Mouse (Mus musculus) adrenal gland, postnatal 36 days (tissue): ENCODE data around the gene Alad. TPM values are rescaled to one million over a fixed set of nuclear protein-coding genes. Genes with fewer than 3 reads are reported as not detected.
A peak's percentile ranks its signal among the peaks of the same experiment; 100 is the strongest.

ENCODE experiments used
- DNase-seq, 2 experiments: peaks; one replicate each; pipeline ENCODE4 v3.0.0; 2021; ENCODE audit warnings: mixed read lengths in 1 of 2
- long read RNA-seq, 2 experiments: library from polyadenylated mRNA; stranded (forward); transcript quantifications; one replicate each; pipeline ENCODE4 v2.0.0; 2021; ENCODE audit warnings: borderline sequencing depth in 2 of 2
- total RNA-seq, 2 experiments: library from RNA; stranded (reverse); gene quantifications; 2 replicates each; pipeline ENCODE4 v1.2.3; 2021

Gene Alad
- total RNA-seq, result 10 to 100 TPM; 86.9 to 99.8 TPM
- long read RNA-seq, experiment 1, transcript Alad-201 (12 exons, 1,206 nt), result major isoform, 135 of 196 reads
- long read RNA-seq, experiment 1, partial matches to known transcripts, result 48 of 196 reads
- long read RNA-seq, experiment 1, other reads (novel, unspliced or antisense), result 9 of 196 reads
- long read RNA-seq, experiment 2, transcript Alad-201 (12 exons, 1,206 nt), result major isoform, 70 of 81 reads
- long read RNA-seq, experiment 2, partial matches to known transcripts, result 6 of 81 reads
- long read RNA-seq, experiment 2, other reads (novel, unspliced or antisense), result 4 of 81 reads

GRCm38 (mm10) chr4:62519849-62520233 lies at the start of gene Alad:
Alad (minus strand) TSS chr4:62519918.
- peak; percentile 94 to 97 for DNase-seq

GRCm38 (mm10) chr4:62568359-62568758 lies 48.6 kb upstream of the Alad start:
- no peak for DNase-seq

GRCm38 (mm10) chr4:62567696-62568095 lies 48.0 kb upstream of the Alad start:
- no peak for DNase-seq

- DNase-seq, result no peak
These were observed 46.8 kb upstream of the Alad start for GRCm38 (mm10) chr4:62566530-62566929.

GRCm38 (mm10) chr4:62562006-62562405 lies 42.3 kb upstream of the Alad start:
- DNase-seq, result no peak

- no peak for DNase-seq
These were observed 41.9 kb upstream of the Alad start for GRCm38 (mm10) chr4:62561630-62562001.

GRCm38 (mm10) chr4:62560963-62561629 lies 41.4 kb upstream of the Alad start:
- DNase-seq, result peak; percentile 60 to 72

GRCm38 (mm10) chr4:62559797-62560329 lies 40.1 kb upstream of the Alad start, which contains the start of gene Rgs3:
Rgs3 (plus strand) TSS chr4:62559847.
- no peak for DNase-seq

GRCm38 (mm10) chr4:62557436-62557835 lies 37.7 kb upstream of the Alad start:
- DNase-seq, result no peak

GRCm38 (mm10) chr4:62551966-62552365 lies 32.2 kb upstream of the Alad start:
- DNase-seq, result no peak

GRCm38 (mm10) chr4:62544801-62545200 lies 25.1 kb upstream of the Alad start:
- DNase-seq, result no peak

- no peak for DNase-seq
These were observed 24.1 kb upstream of the Alad start for GRCm38 (mm10) chr4:62543782-62544181.

- DNase-seq, result no peak
These were observed 22.1 kb upstream of the Alad start for GRCm38 (mm10) chr4:62541802-62542201.

GRCm38 (mm10) chr4:62533729-62534128 lies 14.0 kb upstream of the Alad start:
- no peak for DNase-seq

- no peak for DNase-seq
These were observed 7.9 kb upstream of the Alad start for GRCm38 (mm10) chr4:62527655-62528054.

GRCm38 (mm10) chr4:62526256-62526655 lies 6.5 kb upstream of the Alad start:
- no peak for DNase-seq

- DNase-seq, result no peak
These were observed 5.7 kb upstream of the Alad start for GRCm38 (mm10) chr4:62525489-62525811.

- peak; percentile 97 for DNase-seq
These were observed 5.2 kb upstream of the Alad start, which contains the start of the genes Pole3 and 4933430I17Rik for GRCm38 (mm10) chr4:62524651-62525488. Pole3 (minus strand) TSS chr4:62525068. 4933430I17Rik (plus strand) TSS chr4:62525369.

- no peak for DNase-seq
These were observed 1.2 kb upstream of the Alad start for GRCm38 (mm10) chr4:62520892-62521400.

GRCm38 (mm10) chr4:62519122-62519848 lies 433 bp downstream of the Alad start:
- DNase-seq, result no peak

- peak; percentile 53 to 68 for DNase-seq
These were observed 1.1 kb downstream of the Alad start for GRCm38 (mm10) chr4:62518416-62519121.
